Mouse (Mus musculus) urinary bladder, adult 2 months (tissue): ENCODE results near the gene Ndufs8. TPM values are rescaled to one million over a fixed set of nuclear protein-coding genes. Genes with fewer than 3 reads are reported as not detected.

ENCODE experiments used
- DNase-seq: peaks from one replicate; pipeline ENCODE4 v3.0.0; 2022; ENCODE audit warnings: low spot score
- polyA plus RNA-seq: library from polyadenylated mRNA; depleted of rRNA; stranded (reverse); fragments of >200 nt; gene quantifications from 2 replicates; pipeline ENCODE4 v1.2.3, GENCODE M21; 2012

Gene Ndufs8
- polyA plus RNA-seq, 1 experiment, result 242 TPM

DNA sequence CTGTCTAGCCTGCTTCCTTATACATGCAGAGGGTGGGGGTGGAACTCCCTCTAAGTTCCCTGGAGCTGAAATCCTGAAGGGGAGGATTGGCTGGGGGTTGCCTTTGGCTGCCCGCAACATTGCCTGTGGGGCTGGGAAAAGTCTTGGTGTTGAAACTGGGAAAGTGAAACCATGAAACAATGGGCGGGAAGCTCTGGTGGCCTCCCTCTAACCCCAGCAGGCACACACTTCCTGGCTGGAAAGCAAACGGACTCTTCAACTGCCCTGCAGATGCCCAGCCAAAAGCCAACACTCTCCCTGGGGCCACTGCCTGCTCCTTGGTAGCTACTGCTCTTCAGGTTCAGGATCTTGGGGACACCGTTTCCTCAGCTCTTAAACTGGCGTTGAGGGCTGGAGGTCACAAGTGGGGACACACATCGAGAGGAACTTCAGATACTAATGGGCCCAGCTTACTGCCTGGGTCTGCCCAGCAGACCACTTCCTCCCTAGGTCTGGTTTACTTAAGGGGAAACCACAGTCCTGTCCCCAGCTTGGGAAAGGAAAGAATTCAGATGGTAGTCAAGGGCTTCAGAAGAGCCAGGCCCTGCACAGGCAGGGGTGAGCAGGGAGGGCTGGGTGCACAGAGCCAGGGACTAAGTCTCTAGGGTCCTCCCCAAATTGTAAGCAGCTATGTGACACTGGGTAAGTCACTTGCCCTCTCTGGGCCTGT lies 7.2 kb downstream of the Ndufs8 start:
- DNase-seq, result no peak

DNA sequence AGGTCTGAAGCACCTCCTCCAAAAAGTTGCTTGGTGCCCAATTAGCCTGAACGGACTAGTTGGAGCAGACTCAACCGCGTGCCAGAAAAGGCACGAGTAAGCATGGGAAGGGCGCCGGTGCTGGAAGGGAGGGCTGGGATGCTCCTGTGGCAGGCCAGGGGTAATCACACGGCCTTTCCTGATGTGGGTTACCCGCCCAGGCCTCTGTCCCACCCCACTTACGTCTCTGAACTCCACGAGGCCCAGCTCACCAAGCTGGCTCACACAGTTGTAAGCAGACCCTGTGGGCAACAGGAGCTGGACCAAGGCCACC lies 8.3 kb downstream of the Ndufs8 start:
- no peak for DNase-seq

DNA sequence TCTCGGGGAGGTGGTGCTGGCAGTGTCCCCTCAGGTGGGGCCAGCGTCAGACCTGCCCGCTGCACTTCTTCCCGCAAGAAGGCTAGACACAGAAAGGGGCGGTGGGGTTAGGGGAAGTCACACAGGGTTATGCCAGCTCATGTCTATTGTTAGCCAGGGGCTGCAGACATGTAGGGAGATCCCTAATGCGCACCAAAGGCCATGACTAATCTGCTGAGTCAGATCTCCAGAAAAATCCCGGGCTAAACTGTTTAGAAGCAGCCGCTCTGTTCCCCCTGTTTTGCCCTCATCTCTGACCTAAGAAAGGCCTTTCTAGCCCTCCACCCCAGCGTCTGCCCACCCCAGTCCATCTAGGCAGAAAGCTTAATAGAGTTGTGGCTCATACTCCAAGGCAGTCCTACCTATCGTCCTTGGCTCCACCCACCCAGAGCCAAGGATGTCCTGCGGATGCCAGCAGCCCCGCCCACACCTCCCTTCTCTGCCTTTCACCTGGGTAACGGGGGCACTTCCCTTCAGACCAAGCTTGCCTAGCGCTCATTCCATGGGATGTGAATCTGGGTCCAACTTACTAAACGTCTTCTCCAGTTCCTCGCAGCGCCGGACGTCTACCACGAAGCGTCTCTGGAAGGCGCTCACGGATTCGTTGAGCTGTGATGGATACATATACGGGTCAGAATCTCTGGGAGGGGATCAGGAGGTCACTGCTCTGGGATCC lies 8.8 kb downstream of the Ndufs8 start:
- DNase-seq, result no peak

DNA sequence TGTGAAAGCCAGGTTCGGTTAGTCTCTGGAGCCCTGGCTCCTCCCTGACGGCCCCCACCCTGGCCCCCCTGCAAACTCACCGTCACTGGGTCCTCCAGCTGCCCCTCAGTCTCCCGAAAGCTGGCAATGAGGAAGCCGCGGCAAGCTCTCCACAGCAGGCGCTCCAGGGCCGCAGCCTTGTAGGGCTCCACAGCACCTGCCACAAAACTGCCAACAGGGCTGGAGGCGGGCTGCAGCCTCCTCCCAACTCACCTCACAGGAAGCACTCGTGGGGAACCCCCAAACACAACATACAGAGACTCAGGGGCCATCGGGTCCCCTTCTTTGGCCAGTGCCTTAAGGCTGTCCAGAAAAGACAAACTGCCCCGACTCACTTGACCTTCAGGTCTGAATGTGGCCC lies 9.6 kb downstream of the Ndufs8 start:
- DNase-seq, result no peak

DNA sequence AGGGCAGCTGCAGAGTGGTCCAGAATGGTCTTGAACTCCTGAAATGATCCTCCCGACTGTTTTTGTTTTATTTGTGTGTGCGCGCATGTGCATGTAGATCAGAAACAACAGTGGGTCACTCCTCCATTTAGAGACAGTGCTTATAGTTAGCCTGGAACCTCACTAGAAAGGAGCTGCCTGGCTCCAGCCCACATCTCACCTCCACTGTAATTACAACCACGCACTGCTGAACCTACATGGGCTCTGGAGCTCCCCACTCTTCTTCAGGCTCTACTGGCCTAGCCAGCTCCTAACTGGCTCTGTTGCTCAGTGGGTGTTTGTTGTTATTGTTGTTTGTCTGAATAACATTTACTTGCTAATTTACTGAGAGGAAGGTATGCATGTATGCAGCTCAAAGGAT lies 13.0 kb downstream of the Ndufs8 start:
- DNase-seq, result no peak

DNA sequence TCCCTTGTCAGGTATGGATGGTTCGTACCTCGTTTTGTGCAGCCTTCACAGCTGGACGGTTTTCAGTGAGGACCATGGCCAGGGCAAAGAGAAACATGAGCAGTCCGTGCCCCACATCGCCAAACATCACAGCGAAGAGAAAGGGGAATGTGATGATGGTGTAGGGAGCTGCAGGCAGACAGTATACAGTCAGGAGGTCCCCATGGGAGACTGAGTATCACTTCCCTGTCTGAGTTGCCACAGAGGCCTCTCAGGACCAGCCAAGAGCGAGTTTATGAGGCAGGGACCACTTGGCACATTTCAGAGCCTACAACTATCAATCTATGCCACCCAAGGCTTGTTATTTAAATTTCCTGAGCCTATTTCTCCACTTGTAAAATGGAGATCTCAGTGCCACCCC lies 13.6 kb downstream of the Ndufs8 start:
- DNase-seq, result no peak

DNA sequence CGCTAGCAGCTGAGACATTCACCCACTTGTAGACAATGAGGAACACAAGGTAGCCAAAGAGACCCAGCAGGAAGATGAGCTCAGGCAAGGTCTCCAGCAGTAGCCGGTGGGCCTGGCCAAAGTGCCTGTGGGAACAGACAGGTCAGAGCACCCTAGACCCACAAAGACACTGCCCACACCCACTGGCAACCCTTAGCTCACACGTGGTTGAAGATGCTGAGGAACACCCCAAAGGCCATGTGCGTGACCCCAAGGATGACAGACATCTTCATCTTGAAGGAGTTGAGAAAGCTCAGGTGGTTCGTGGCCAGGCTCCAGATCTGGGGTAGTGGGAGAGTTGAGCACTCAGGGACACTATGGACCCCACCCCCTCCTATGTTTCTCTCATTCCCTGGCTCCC lies 15.0 kb downstream of the Ndufs8 start:
- DNase-seq, result no peak

DNA sequence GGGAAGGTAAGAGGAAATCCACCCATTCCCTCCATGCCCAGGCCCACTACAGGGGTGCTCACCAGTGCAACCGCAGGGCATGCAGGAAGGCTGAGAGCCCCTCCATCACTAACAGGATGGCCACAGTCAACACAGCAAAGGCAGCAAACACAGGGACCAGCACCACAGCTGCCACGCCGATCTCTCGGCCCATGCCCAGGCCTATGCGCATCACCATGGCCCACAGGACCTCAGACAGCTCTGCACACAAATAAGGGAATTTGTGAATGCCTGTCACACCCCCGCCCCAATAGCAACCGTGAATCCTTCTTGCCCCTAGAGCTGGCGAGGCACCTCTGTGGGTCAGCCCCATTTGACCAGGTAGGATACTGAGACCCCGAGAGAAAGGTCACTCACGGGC lies 16.4 kb downstream of the Ndufs8 start:
- no peak for DNase-seq

DNA sequence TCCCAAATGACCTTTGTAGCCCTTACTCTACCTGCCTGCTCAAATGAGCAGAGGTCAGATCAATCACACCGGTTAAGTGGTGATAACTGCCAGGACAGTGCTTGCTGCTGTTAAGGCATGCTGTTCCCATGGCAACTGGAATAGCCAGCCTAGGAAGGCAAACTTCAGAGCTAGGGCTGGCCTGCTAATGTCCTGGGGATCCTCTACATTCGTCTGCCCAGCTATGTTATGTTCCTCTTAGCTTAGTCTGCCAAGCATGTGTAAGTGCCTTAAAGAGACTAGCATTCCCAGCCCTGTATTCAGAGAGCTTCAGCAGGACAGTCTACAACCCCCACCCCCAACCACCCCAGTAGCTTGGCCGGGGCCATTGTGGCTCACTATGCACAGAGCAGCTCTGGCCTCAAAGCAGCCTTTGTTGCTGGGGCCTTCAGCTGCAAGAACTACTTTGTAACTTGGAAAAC lies 17.4 kb downstream of the Ndufs8 start:
- DNase-seq, result no peak

DNA sequence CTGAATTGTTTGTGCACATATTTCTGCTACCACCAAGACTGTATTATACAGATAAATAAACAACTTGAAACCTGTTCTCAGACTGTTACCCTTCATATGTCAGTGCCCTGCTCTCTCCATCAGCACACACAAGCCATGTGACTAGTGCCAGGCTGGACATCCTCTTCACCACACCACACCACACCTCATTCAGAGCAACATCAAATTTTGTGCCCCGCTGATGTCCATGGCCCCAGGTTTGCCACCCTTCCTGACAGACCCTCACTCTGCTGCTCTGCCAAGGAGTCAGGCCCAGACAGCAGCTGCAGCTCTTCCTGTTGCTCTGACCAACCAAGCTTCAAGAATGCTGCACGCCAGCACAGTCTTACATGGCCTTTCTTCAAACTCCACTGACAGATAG lies 18.3 kb downstream of the Ndufs8 start:
- no peak for DNase-seq

DNA sequence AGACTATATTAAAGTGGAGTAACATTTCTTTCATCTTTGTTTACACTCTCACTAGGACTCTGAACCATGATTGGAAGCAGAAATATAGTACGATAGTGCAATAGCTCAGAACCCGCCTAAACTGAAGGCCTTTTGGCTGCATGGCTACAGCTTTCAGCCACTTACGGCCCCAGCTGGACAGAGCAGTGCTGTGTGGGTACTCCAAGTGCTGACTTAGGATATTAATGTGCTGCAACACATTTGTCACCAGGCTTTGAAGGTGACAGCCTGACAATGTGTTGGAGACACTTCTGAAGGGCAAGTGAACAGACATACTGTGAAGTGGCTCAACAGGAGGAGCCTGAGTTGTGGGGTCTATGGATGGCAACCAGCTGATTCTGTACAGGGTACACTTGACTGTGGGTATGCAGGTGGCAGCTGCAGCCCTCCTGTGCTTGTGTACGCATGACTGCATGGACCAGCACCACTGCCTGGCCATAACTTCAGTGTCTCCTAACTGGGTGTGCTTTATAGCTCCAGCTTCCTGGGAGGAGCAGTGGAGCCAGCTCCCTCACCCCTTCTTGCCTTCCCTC lies 18.9 kb downstream of the Ndufs8 start:
- no peak for DNase-seq

DNA sequence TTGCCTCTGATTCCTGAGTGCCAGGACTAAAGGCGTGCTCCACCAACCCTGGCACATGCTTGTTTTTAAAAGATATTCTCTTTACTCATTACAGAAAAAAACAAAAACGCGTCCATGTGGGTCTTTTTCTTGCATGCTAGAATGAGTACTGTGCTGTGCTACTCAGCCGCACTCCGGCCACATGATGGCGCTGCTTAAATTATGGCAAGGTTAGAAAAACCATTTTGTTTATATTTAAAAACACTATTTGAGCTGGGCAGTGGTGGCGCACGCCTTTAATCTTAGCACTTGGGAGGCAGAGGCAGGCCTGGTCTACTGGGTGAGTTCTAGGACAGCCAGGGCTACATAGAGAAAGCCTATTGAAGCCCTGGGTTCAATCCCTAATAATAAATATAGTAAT lies 22.4 kb downstream of the Ndufs8 start:
- DNase-seq, result no peak

DNA sequence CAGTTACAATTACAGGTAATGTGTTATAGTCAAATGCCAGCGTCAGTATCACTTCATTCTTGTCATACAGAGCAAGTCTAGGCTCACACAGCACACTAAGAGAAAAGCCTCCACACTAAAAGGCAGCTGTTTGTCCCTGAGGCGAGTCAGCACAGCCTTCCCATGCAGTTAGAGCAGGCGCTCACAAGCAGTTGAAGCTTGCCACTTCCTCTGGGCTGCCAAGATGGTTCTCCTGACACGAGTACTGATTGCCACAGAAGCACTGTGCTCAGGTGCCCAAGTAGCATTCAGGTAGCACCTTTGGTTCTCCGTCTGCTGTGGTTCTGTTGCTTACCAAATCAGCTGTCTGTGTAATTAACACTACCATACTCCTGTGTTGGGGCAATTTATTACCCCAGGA lies 23.5 kb downstream of the Ndufs8 start:
- DNase-seq, result no peak

DNA sequence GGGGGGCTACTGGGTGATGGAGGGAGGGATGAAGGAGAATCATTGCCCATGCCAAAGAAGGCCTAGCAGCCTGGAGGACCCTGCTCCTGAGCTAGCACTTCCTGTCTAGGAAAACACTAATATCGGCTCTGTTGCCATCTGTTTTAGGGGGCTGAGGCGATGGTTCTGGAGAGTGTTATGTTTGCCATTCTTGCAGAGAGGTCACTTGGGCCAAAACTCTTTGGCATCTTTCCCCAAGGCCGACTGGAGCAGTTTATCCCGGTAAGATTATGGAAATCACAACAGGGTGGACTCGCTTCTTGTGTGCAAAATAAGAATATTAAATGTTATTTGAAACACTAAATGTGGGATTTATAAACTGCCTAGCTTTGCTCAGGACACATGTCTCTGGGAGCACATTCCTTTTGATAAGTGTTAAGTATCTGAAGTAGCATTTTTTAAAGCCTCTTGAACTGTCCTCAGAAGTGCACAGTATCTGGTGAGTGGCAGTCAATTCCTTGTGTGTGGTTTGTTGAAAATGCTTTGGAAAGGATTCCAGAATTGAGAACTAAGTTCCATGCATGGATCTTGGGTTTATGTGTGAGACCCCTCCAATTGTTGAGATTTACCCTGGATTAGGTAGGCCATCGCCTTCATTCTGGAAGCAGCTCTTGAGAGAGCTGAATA lies 28.1 kb downstream of the Ndufs8 start:
- no peak for DNase-seq

DNA sequence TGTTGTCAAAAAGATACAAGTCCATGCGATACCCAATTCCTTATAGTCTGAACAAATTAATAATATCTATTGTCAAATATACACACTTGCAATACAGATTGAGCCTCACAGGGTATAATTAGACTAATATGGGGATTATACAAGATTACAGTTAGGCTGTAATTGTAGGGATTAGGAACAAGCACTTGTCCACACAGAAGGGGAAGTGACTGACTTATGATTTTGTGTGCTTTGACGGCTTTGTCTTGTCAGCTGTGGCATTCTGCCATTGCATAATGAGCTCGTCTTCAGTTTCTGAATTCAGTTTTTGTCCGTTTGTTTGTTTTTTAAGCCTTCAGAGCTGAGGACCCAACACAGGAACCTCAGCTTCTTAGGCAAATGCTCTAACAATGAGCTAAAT lies 30.4 kb downstream of the Ndufs8 start:
- DNase-seq, result no peak

DNA sequence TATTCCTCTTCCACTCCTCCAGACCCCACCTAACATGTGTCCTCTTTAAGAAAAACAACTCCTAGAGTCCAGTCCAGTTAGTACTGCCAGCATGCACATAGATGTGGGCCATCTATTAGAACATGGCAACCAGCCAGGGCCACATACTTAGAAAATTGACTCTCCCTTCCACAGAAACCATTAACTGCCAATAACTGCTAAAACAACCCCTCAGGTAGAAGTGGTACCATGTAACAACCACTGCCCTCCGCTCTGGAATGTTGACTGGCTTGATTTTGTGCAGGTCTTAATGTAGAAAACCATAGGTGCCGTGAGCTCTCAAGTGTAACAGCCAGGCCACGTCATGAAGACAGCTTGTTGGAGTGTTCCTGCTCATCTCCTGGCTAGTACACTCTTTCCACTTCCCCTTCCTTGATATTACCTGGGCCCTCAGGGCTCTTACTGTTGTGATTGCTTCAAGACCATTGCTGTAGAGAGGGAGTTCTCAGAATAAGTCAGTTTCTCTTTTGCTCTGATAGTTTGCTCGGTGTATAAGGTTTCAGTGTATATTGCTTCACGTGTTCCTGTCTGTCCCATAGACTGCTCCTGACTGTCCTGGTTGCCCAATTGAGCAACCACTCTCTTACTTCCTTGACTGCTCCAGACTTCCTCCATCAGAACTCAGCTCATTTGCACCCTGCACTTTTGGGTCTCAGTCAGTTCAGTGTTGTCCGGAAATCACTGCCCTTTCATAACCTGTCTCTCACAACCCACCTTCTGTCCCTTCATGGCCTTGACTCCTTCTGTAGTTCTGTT lies 32.3 kb downstream of the Ndufs8 start:
- no peak for DNase-seq

DNA sequence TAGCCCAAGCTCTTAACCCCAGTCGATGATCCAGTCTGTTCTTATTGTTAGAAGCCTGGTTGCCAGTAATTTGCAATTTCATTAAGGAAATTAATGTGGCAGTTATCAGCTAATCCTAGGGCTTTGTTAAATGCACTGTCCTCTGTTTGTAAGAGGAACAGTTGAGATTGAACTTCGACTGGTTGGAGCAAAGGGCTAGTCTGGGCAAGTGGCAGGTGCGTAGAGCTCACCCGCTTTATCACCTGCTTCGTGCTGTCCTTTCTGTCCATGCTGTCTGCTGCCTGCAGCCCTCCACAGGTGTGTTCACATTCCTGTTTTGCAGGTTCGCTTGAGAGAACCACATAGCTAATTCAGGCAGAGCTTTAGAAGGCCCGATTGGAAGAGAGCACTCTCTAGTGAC lies 37.5 kb downstream of the Ndufs8 start:
- no peak for DNase-seq

DNA sequence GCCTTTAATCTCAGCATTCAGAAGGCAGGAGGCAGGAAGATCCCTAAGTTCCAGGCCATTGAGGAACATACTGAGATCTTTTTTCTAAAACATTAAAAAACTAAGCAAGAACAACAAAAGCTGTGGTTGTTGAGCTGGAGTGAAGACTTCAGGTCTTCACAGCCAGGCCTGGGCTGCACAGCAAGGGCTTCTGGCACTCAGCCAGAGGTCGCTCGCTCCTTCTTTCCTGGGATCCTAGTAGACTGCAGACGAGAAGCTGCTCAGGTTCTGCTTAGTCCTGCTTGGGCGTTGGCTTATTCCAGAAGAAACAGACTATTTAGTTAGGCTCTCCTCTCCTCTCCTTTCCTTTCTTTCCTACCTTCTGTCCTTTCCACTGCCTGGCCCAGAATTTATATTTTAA lies 40.2 kb downstream of the Ndufs8 start:
- DNase-seq, result no peak

DNA sequence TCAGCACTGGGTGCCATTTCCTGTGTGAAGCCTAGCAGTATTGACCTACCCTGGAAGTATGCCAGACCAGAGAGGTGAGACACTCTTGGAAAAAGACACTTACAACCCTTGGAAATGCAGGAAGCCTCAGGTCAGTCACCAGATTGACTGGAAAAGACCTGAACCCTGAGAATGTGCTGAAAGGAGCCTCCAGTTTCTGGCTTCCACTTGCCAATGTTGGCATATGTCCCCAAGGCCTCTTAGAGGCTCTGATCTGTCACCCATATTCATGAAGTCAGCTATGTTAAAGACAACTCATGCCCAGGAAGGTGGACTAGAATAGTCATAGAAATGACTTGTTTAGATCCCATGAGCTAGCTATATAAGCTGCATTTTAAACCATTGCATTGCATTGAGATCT lies 41.1 kb downstream of the Ndufs8 start:
- DNase-seq, result no peak

DNA sequence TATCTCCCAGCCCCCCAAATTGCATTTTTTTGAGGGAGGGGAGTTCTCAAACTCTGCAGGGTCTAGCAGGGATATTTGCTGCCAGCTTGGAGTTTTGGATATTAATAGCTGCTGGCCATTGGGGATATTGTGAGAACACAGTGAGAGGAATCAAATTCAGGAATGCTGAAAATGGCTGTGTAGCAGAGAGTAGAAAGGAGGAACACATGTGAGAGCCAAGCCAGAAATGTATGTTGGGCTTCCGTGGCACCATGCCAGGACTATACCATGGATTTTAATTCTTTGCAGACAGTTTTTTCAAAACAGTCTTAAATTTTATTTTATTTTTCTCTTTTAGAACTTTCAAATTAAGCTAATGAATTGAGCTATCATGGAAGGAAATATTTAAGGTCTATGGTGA lies 44.3 kb downstream of the Ndufs8 start:
- DNase-seq, result no peak

DNA sequence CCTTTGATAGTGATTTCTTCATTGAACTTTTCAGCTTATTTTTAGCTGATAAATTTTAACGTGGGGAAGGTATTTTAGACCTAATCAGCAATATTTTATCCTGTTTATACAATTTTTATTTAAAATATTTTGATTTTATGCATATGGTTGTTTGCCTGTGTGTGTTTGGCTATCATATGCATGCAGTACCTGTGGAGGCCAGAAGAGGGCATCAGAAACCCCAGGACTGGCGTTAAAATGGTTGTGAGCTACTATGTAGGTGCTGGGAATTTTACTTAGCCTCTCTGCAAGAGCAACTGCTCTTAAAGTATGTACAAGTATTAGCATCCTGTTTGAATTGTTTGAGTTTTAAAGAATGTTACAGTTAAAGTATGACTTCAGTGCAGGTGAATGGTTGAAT lies 47.6 kb downstream of the Ndufs8 start:
- no peak for DNase-seq

DNA sequence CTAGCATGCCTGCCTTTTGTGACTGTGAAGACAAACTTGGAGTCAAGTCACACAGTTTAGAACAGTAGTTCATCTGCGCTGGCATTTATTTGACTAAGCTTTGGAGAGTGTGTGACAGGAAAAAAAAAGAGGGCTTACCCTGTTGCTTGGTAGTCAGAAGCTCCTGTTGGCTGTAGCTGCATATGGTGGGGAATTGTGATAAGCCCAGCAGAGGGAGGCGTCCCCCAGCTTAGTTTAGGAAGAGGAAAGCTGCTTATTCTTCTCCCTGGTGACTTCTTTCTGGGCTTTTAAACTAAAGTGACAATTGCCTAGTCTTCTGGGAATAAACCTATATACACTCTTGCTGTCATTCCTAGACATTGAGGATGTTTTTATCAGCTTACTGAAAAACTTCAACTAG lies 49.9 kb downstream of the Ndufs8 start:
- no peak for DNase-seq
